Mouse (Mus musculus): ENCODE results near the gene Tbc1d23.

DNA sequence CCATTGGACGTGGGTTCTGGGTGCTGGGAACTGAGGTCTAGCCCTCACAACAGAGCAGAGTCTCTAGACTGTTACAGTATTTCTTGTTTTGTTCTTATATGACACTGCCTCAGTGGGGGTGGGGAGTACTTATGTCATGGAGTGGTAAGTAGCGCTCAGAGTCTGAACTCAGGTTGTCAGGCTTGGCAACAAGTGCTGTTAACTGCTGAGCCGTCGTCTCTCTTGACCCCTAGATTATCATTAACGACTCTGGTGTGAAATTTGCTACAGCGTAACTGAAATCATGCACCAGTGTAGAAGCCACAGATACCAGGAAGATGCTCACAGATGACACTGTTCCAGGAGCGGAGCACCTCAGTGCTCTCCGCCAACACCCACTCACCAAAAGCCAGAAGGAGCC lies 60.1 kb downstream of the Tbc1d23 start:
- no peak for TF ChIP-seq CTCF (IDR thresholded peaks at IDR 0.05; ENCODE audit: control insufficient read depth, insufficient read depth, low read length)
- no peak for TF ChIP-seq POLR2A (IDR thresholded peaks at IDR 0.05; ENCODE audit: borderline replicate concordance, control insufficient read depth, low read depth, low read length)

Data from bone marrow, adult 2 months (tissue).